In the genomic region with DNA sequence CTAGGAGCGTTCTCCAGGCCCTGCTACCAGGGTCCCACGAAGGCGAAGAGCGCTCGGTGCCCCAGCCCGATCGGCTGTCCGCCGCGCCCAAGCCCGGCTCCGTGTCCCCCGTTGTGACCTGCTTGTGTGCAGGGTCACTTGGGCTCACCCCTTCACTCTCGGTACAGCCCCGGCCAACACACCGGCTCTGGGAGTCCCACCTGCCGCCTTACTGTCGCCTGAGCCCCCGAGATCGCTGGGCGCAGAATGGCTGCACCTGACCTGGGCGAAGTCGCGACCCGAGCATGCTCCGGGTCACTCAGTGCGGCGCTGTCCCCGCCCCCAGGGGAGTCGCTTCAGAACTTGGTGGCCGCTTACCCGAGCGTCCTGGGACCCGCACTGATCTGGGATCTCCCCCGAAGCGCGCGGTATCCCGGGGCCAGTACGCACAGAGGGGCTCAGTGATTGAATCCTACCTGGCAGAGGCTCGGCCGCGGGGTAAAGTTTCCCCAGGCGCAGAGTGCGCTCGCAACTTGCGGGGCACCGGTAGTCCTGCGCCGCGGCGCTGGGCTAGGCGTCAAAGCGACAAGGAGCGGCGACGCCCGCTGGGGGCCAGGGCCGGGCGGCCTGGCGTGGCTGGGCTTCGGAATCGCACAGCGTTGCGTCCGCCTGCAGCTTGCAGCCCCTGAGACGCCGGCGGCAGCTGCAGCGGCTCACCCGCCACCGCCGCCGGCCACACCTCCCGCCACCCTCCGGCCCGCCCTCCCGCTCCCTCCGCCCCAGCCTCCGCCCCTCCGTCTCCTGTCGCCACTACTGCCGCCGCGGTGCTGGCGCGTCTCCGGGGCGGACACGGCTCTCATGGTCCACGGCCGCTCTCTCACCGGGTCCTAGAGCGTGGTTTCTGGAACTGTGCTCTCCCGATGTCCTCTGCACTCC, we compare ENCODE assay signal across 8 mouse cellular contexts. TPM values are rescaled to one million over a fixed set of nuclear protein-coding genes. Genes with fewer than 3 reads are reported as not detected.
A peak's percentile ranks its signal among the peaks of the same experiment; 100 is the strongest.
DNase-seq lines count a peak whose midpoint lies in the region; ATAC-seq lines count a peak whose summit lies in the region.

Gene Tspan18 (minus strand): TSS at position 689 of the 915 bp plus-strand sequence.

- no peaks in the 10 kb centered on the region for H3K9me3 ChIP-seq in embryonic facial prominence, embryonic 12.5 days
- no peaks in the 10 kb centered on the region for H3K9me3 ChIP-seq in liver, embryonic 12.5 days (replicated peaks)
- H3K9me3 ChIP-seq in stomach, embryonic 15.5 days = no peaks in the 10 kb centered on the region

- peak within 1 kb of the TSS; percentile 68 for H3K9ac ChIP-seq in embryonic facial prominence, embryonic 12.5 days
- peak within 1 kb of the TSS; percentile 71 for H3K9ac ChIP-seq in liver, embryonic 12.5 days
- H3K9ac ChIP-seq in stomach, embryonic 15.5 days = peak within 1 kb of the TSS; percentile 54

- peak within 1 kb of the TSS; percentile 69 for H3K27ac ChIP-seq in embryonic facial prominence, embryonic 12.5 days
- H3K27ac ChIP-seq in liver, embryonic 12.5 days = peak within 1 kb of the TSS; percentile 65
- H3K27ac ChIP-seq in stomach, embryonic 15.5 days = peak within 1 kb of the TSS; percentile 75

- H3K4me3 ChIP-seq in embryonic facial prominence, embryonic 12.5 days = peak within 1 kb of the TSS; percentile 60
- H3K4me3 ChIP-seq in liver, embryonic 12.5 days = peak within 1 kb of the TSS; percentile 64
- peak within 1 kb of the TSS; percentile 67 for H3K4me3 ChIP-seq in stomach, embryonic 15.5 days (replicated peaks)

- H3K27me3 ChIP-seq in embryonic facial prominence, embryonic 12.5 days = 0 out of 2 replicates have a peak, but pooled peaks cover 6% of the 10 kb centered on the region
- H3K27me3 ChIP-seq in liver, embryonic 12.5 days (replicated peaks) = peaks cover 36% of the 10 kb centered on the region
- H3K27me3 ChIP-seq in stomach, embryonic 15.5 days (replicated peaks) = no peaks in the 10 kb centered on the region

- no peaks in the 10 kb centered on the region for H3K36me3 ChIP-seq in embryonic facial prominence, embryonic 12.5 days
- no peaks in the 10 kb centered on the region for H3K36me3 ChIP-seq in liver, embryonic 12.5 days
- H3K36me3 ChIP-seq in stomach, embryonic 15.5 days = no peaks in the 10 kb centered on the region

- peaks cover under 1% of the 10 kb centered on the region; the same call in 1 of the 2 replicates for H3K4me1 ChIP-seq in embryonic facial prominence, embryonic 12.5 days
- peaks cover 25% of the 10 kb centered on the region for H3K4me1 ChIP-seq in liver, embryonic 12.5 days
- H3K4me1 ChIP-seq in stomach, embryonic 15.5 days = 0 out of 2 replicates have a peak, but pooled peaks cover 12% of the 10 kb centered on the region

- peak; percentile 67 for ATAC-seq in embryonic facial prominence, embryonic 12.5 days (ENCODE audit: insufficient number of reproducible peaks, insufficient read depth, low FRiP score, low TSS enrichment)
- ATAC-seq in liver, embryonic 12.5 days = peak; percentile 91
- ATAC-seq in stomach, embryonic 15.5 days (ENCODE audit: insufficient read depth, low FRiP score, low read depth) = peak; percentile 68

- peak within 1 kb of the TSS; percentile 100 for H3K4me2 ChIP-seq in embryonic facial prominence, embryonic 12.5 days (replicated peaks)
- peak within 1 kb of the TSS; percentile 95 for H3K4me2 ChIP-seq in liver, embryonic 12.5 days
- peak within 1 kb of the TSS; percentile 99 for H3K4me2 ChIP-seq in stomach, embryonic 15.5 days

- DNase-seq in right cerebral cortex, adult 18-20 months = peak; percentile 22
- DNase-seq in right cerebral cortex, postnatal 36 days (ENCODE audit: low spot score in 2 of 2) = no peak
- peak; percentile 58 to 61 for DNase-seq in heart, adult 9 months (ENCODE audit: low spot score in 2 of 2)
- peak; percentile 35 to 52 for DNase-seq in kidney, adult 8-10 months
- DNase-seq in natural killer cell, adult 2 months (ENCODE audit: low spot score in 2 of 2) = peak; percentile 14 to 24

- under 1% methylated on average over 92 of the region's 95 CpGs for WGBS in embryonic facial prominence, embryonic 12.5 days
- under 1% methylated on average over 95 of the region's 95 CpGs for WGBS in liver, embryonic 12.5 days (ENCODE audit: insufficient replicate concordance)
- under 1% methylated on average over 94 of the region's 95 CpGs for WGBS in stomach, embryonic 15.5 days

RNA-seq across cellular contexts. Expression of gene Tspan18, which starts in this region (rescaled TPM):
- 16.1 and 16.3 TPM in 2 replicates for polyA plus RNA-seq in embryonic facial prominence, embryonic 12.5 days (2016; fragmentation: Nextera tagmentation; extraction: Ambion mirVana)
- 6.2 and 6.4 TPM in 2 replicates for polyA plus RNA-seq in liver, embryonic 12.5 days (2016; fragmentation: Nextera tagmentation; extraction: Ambion mirVana)
- 20.0 and 20.8 TPM in 2 replicates for polyA plus RNA-seq in stomach, embryonic 15.5 days (2015; fragmentation: Nextera tagmentation; extraction: Ambion mirVana)

Comparison
In these comparisons a context has a peak if more than half of its experiments do, and no peak if none do; other contexts are left out.
1. DNase-seq: peak in right cerebral cortex, adult 18-20 months (single experiment), heart, adult 9 months (2 of 2), kidney, adult 8-10 months (2 of 2) and natural killer cell, adult 2 months (2 of 2); none in right cerebral cortex, postnatal 36 days (0 of 2).
2. Peak in every context shown above with its lines, with median percentiles within 50 percentile points of each other: ATAC-seq, H3K27ac ChIP-seq, H3K4me2 ChIP-seq, H3K4me3 ChIP-seq and H3K9ac ChIP-seq.